Mouse (Mus musculus) kidney, postnatal 4 days (tissue): ENCODE measurements around the gene Rpl23.

Experiments
- DNase-seq, 2 experiments: peaks; one replicate each; pipeline ENCODE4 v3.0.0; 2021; ENCODE audit warnings: mixed read lengths in 2 of 2

The Rpl23 gene

DNA sequence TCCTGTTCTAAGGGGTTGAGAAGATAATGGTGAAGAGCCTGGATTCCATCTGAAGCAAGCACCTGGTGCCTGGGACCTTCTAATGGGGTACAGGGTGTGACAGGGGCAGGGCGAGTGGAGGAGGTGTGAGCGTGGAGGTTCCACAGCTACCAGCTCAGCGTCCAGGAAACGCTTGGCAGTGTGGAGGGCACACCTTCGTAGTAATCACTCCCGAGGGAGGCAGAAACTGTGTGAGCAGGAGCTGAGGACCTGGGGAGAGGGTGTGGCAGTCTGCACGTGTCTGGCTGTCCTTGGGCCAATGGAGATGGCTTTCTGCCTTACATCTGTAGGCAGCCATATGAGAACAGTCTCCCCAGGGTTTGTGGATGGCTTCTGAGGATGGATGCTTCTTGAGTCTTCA lies 30.8 kb upstream of the Rpl23 start:
- DNase-seq, result no peak

DNA sequence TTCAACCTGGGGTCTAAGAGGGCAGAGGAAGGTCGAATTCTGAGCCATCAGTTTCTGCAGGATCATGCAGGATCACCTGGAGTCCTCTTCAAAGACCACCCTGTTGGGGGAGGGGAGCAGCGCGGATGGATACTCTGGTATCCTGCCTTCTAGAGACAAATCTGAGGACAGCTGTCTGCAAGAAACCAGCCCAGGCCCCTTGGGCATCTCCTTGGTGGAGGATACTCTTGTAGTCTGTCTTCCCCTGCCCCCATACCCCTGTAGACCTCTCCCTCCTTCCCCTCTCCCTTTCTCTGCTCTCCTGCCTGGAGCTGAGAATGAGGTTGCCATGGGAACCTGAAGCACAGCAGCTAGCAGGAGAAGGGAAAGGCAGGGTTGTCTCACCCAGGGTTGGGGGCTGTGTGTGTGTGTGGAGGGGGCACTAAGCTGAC lies 30.3 kb upstream of the Rpl23 start:
- peak in 1 of 2 experiments; percentile 44 for DNase-seq

DNA sequence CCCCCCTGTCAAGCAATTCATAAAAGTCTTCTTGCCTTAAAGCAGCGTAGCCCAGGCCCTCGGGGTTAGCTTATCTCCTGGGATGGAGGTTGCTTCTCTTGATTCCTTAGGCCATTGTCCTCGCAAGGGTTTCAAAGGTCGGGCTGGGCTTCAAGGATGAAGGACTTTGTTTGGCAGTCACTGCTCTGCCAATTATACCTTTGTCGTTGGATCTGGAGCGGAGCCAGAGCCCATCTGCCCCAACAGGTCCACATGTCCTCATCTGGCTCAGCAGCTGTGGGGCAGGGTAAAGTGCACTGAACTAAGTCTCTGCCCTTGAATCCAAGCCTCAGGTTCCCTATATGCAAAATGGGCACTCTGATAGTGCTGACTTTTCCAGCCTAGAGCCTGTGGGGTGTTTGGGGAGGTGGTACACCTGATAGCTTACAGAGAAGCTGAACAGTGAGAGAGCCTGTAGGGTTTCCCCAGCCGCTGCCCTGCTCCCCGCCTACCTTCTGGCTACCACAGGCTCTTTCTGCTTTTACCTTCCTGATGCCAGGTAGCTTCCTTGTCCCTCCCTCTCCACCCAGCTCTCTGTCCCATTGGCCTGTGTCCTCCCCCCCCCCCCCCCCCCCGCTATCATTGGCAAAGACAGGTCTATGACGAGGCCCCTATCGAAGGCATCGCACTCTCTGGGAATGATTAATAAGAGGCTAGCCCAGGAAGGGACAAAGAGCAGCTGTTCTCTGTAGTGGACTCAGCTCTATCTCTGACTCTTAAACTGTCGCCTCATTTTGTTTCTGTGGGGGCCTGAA lies 29.5 kb upstream of the Rpl23 start:
- DNase-seq, result peak; percentile 64 to 78

- no peak for DNase-seq
These were observed 28.7 kb upstream of the Rpl23 start for GRCm38 (mm10) chr11:97810970-97811369.

- peak in 1 of 2 experiments; percentile 35 for DNase-seq
These were observed 28.1 kb upstream of the Rpl23 start for GRCm38 (mm10) chr11:97810356-97810755.

- DNase-seq, result no peak
These were observed 27.2 kb upstream of the Rpl23 start for GRCm38 (mm10) chr11:97809235-97810121.

GRCm38 (mm10) chr11:97808621-97809234 lies 26.5 kb upstream of the Rpl23 start:
- peak; percentile 57 to 70 for DNase-seq

DNA sequence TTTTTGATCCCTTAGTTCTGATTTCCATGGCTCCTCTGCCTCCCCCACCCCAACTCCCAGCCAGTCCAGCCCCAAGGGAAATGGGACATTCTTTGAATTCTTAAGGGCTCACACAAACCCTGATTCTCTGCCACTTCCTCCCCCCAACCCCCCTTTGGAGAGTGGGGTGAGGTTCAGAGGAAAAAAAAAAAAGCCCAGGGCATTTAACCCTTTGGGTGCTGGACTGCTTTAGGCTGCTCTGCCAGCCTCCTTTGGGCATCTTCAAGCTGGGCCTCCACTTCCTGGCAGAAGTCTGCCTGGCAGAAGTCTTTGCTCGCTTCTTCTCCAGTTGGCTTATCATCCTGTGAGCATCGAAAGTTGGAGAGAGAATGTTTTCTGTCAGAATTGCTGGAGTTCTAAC lies 25.9 kb upstream of the Rpl23 start:
- peak; percentile 64 to 78 for DNase-seq

- DNase-seq, result peak in 1 of 2 experiments; percentile 46
These were observed 25.4 kb upstream of the Rpl23 start for GRCm38 (mm10) chr11:97807626-97808025.

DNA sequence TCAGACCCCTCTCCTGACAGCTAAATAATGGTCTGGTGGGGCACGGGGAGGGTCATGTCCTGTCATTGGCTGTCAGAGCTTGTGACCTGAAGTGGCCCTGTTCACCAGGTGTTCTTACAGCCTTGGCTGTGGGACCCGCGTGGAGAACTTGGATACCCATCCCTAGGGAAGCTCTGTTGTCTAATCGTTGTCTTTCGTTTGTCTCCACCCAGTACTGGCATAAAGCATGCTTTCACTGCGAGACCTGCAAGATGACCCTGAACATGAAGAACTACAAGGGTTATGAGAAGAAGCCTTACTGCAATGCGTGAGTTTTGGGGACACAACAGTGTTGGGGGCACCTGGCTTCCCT lies 24.4 kb upstream of the Rpl23 start:
- no peak for DNase-seq

DNA sequence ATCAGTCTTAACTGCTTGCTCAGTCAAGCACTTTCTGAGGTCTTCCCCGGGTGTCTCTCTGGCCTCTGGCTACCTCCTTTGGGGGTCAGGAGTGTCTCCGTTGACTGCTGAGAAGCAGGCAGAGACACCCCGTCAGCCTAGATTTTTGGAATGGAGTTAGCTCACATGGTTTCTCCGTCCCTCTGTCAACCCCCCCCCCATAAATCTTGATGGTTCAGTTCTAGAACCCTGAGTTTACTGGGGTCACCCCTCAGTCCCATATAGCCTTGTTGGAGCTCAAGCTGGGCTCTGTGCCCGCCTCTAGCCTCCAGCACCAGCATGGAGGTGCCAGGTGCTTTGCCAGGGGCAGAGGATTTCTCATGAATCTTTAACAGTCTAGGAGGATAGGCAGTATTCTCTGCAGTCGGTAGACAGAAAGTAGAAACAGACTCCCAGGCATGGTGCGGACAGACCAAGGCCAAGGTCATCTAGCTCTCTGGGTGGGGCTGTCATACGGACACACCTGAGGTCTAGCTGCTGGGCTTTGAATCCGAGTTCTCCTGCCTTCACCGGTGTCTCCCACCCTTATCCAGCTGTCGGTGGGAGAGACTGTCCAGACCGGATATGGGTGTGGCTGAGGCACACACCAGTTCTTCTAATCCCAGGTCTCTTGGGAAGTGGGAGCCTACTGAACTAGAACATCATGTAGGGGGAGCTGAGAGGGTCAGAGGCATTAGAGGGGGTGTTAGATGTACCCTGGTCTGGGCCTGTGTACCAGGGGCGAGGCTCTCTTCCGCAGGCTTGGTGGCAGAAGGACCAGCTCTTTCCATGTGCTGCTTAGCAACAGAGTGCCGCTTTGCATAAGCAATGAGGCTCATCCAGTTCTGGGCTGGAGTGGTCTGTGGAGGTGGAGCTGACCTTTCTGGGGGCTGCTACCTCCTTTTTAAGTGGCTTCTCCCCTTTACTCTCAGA lies 23.7 kb upstream of the Rpl23 start:
- DNase-seq, result peak in 1 of 2 experiments; percentile 59

- peak; percentile 68 to 75 for DNase-seq
These were observed 22.8 kb upstream of the Rpl23 start for GRCm38 (mm10) chr11:97804841-97805661.

DNA sequence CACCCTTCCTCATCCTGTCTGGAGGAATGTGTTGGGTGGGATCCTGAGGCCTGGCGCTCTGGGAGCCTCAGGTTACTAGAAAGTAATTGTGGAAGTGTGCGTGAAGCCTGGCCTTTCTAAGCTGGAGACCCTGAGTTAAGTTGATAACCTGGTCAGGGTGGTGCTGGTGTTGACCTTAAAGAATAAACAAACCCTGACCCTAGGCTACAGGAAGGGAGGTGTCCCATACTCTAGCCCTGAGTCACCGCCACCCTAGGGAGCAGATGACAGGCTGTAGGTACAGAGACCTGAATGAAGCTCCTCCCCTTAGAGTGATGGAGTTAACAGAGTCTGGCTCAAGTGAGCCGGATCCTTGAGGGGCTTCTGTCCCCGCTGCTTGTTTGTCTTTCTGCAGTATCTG lies 21.6 kb upstream of the Rpl23 start:
- DNase-seq, result no peak

- DNase-seq, result no peak
These were observed 20.3 kb upstream of the Rpl23 start for GRCm38 (mm10) chr11:97802495-97802894.

DNA sequence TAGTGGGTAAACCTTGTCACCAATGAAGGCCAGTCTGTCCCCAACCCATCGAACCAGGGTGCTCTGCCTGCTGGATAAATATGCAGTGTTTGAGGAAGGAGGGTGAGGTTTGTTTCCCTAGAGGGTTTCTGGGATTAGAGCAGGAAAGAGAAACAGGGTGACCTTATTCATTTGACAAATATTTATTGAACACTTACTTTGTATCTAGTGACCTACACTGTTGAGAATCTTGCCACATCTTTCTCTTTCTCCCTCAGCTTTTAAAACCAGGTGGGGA lies 19.9 kb upstream of the Rpl23 start:
- DNase-seq, result no peak

DNA sequence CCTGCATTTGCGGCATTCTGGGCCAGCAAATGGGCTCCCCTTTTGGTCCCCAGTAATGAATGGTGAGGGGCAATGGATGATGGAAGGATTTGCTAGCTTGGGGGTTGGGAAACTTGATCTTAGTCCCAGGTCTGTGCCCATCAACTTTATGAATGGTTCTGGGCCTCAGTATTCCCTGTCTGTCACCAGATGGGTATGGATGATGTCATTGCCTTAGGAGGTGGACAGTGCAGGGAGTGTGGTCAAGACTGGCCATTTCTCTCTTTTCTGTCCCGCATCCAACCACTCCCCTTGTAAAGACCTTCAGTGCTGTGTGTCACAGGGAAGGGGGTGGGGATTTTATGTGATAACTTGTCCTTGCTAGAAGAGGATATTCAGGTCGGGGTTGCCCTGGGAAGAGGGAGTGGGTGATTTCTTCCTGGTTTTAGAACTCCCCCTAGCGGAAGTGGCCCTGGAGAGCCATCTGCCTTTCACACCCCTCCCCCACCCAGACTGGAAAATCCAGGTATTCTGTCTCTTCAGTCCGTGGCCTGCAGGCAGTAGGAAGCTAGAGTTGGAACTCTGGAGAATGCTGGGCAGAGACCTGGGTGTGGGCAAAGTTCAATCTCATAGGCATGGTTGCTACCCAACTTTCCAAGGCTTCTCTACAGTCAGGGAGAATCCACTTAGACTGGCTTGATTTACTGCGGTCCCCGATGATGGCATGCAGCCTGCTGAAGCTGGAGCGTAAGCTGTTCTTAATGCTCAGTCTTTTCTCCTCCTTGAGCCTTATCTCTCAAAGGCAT lies 19.4 kb upstream of the Rpl23 start:
- DNase-seq, result peak; percentile 72 to 84

GRCm38 (mm10) chr11:97800691-97801408 lies 18.6 kb upstream of the Rpl23 start:
- peak in 1 of 2 experiments; percentile 63 for DNase-seq

DNA sequence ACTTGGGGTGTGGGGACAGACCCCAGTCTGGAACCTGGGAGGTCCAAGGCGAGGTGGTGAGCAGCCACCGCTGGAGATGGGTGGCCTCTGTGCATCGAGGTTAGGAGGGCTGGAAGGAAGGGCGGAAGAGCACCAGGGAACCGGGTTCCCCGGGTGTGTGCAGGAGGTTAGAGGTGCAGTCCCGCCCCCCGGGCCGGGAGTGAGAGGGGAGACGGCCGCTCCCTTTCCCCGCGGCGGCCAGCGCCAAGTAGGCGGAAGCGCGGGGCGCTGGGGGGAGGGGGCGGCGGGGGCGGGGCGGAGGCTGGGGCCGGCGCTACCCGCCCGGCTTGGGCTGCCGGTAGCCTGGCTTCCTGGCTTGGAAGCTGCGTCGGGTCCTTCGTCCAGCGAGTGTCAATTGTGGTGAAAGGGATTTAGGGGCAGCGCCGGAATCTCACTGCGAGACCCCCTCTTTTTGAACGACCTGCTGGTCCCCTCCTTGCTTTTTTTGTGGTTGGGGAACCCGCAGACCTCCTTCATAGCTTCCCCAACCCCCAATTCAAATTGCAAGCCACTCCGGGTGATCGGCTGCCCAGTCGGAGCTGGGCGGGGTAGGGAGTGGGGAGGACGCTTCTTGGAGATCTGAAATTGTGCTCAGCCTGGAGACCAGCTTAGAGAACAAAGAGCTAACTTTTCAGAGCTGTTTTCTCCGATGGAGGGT lies 17.9 kb upstream of the Rpl23 start:
- DNase-seq, result peak; percentile 82 to 89
